Mouse (Mus musculus) spleen, postnatal 36 days (tissue): ENCODE measurements around the gene Drd4.

ENCODE experiments used
- DNase-seq, 2 experiments: peaks; one replicate each; pipeline ENCODE4 v3.0.0; 2022; ENCODE audit warnings: low spot score in 2 of 2, mixed read lengths in 1 of 2

Drd4 gene

DNA sequence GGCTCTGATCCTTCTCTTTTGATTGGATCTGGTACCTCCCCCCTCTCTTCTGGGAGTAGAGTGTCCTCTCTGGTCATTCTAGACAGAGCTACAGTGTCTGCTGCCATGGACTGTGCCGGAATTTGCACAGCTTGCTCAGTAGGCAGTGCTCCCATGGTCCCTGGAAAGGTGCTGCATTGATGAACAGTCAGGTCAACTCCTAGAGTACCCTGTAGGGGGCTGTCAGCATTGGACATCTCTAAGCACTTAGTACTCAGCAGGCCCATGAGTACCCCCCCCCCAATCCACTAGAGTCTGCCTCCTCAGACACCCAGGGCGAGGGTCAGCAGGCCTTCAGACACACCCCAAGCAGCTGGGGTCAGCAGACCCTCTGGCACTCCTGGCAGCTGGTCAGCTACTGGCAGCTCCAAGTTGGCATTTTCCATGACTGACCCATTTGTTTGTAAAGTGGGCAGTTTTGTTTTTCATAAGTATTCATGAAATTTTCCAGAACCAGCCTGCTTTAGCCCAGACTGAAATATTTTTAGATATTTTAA lies 43.3 kb downstream of the Drd4 start:
- no peak for DNase-seq

DNA sequence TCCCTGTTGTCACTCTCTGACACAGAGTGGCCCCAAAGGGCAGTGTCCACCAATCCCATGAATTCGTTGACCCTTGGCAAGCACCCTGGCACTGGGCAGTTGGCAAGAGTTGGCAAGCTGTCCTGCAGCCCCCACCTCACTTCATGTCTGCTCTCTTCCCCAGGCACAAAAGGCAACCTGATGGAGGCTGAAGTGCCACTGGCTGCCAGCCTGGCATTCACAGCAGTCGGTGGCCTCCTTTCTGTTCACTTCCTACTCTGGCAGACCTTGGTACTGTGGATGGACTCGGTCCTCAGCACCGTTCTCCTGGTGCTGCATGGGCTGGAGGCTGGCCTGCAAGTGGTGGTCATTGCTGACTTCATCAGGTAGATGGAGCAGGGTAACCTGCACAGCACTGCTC lies 43.9 kb downstream of the Drd4 start:
- no peak for DNase-seq

DNA sequence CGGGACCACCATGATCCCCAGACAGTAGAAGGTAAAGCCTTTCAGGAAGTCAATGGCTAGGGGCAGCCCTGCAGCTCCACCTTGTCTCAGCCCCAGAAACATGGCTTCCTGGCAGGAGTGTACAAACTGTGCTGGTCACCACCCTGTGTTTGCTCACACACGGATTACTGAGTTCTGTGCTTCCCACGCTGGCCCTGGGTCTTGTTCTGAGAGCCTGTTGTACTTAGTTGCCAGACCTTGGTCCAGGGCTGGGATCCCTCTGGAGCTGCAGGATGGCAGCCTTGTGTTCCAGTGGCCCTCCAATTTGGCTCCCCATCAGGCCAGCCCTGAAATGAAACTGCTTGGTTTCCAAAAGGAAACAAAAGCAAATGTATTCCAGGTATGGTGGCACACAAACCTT lies 44.5 kb downstream of the Drd4 start:
- no peak for DNase-seq

DNA sequence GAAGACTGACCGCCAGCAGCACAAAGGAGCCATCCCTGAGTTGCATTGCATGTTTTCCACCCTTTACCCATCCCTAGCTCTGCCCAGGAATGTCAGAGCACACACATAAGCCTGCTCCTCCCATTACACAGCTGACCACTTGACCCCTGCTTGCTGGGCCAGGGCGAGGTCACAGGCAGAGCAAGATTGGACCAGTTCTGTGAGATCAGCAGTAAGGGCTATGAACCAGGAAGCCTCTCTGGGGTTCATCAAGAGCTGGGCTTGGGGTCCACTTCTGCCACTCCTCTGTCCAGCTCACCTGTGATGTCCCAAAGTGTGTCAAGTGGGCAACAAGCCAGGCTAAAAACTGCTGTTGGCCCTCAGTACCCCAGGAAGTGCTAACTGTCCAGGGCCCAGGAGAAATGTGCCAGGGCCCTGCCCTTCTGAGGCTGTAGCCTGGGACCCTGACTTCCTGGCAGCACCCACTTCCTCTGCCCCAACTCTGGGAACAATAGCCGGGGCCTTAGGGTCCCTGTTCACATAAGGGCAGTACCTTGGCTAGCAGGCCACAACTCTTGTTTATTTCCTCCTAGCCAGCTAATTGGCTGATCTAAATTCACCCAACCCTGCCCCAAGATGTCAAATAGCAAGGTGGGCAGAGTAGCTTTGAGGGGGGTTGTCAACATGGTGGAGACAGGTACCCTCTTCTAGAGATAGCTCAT lies 46.1 kb downstream of the Drd4 start:
- DNase-seq, result no peak

DNA sequence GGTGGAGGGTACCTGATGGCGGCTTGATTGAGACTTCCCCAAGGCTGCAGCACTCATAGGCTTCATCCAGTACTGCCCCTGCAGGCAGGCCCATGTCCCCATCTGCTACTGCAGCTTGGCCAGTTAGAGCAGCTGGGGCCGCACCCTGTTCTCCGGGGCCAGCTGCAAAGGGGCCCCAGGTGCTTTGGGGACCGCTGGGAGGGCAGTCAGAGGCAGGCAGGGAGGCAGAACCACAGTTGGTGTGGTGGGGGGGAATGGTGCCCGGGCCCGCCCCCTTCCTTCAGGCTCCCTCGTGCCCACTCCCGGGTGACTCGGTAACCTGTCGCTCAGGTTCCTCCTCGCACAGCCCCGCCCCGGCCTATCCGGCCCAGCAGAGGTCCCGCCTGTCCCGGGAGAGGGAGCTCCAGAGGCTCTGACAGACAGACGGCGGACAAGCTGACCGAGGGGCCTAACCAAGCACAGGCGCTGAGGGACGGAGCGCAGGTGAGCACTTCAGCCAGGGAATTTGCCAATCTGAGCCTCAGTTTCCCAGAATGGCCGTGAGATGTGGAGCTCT lies 46.8 kb downstream of the Drd4 start, which contains the start of gene Eps8l2:
Gene Eps8l2 (plus strand): TSS at position 305 of the 556 bp plus-strand sequence.
- DNase-seq, result peak; percentile 32 to 36

DNA sequence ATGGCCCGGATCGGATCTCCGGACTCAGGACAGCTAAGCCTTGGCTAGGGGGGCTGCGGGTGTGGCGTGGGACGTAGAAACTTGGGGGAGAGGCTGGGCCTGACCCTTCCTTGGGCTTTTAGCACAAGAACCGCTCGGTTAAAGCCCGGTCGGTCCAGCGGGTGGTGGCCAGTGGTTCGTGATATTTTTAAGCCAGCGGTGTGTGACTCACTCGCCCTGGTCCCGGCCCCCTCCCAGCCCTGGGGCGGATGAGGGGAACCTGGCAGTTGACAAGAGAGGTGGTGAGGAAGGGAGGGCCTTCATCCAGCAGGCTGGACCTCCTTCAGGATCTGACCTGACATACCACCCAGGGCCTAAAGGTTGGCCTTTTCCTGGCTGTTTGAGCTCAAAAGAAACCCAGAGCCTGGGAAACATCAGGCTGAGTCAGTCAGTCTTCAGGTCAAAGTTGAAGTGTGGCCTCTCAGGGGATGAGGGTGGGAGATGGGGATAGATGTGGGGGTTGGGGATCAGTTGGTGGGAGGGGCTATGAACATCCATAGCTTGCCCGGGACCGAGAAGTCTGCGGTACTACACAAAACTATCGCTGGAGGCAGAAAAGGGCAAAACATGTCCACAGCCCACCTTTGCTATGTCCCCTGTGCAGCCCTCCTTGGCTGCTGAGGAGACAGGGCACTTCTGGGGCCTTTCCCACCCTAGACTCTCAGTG lies 47.6 kb downstream of the Drd4 start:
- DNase-seq, result no peak

DNA sequence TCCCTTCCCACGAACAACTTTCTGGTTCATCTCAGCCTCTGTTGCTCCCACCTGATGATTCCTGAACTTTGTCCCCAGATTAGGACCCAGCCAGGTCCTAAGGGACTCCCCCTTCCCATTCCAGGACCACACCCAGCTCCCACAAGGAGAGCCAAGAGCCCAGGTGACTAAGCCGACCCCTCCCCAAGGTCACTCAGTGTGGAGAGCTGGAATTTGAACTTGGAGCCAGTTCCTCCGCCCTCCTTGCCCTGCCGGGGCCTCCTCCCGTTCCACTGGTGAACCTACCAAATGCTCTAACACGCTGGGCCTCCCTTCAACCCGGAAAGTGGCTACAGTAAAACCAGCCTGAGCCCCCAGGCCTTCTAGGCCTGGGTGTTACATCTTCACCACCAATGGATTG lies 48.2 kb downstream of the Drd4 start:
- DNase-seq, result no peak

DNA sequence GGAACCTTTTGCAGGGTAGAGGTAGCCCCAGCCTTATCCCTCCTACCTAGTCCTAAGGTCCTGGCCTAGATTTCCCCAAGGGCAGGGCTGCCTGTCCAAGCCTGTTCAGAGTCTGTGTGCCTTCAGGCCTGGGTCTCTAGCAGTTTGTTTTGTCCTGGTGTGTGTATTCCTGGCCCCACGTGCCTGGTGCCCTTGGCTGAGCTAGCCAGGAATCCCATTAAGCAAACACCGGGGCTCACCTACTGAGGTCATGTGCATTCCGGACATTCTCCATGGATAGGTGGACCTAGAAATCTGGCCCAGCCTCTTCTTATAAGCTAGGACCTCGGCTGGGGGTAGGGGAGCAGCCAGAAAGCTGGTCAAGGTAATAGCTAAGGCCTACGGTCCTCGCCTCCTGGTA lies 48.7 kb downstream of the Drd4 start:
- no peak for DNase-seq

DNA sequence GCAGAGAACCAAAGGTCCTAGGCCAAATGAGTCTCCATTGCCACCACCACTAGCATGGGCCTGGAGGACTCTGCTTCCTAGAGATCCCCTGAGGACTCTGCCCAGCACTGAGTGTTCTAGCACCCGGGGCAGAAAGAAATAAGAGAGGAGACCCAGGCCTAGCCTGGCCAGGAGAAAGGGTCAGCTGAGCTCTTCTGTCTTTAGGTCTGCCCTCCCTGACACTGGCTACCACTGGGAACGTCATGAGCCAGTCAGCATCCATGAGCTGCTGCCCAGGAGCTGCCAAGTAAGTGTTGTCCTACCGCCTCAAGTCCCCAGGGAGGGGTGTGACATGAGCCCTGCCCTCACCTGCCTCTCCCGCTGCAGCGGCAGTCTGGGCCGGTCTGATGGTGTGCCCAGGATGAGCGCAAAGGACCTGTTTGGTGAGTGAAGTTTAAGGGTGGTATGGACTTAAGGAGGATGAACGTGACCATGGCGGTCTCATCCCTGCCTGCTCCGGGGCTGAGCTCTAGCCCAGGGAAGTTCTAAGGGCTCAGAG lies 50.0 kb downstream of the Drd4 start:
- no peak for DNase-seq

DNA sequence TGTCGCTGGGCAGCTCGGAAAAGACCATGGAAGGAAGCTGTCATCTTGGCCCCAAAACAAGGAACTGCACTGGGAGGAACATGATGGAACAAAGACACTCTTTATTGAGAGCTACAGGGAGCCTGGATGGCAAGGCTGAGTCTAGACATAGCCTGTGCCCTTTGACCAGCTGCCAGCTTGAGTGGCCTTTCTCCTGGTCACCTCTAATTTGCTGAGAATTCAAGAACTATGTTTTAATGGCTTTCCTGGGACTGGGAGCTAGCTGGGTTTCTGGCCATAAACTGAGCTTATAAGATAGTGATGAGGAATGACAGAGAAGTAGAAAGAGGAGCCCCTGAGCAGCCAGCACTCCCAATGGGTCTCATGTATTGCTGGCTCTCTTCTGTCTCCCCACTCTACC lies 51.4 kb downstream of the Drd4 start:
- no peak for DNase-seq

DNA sequence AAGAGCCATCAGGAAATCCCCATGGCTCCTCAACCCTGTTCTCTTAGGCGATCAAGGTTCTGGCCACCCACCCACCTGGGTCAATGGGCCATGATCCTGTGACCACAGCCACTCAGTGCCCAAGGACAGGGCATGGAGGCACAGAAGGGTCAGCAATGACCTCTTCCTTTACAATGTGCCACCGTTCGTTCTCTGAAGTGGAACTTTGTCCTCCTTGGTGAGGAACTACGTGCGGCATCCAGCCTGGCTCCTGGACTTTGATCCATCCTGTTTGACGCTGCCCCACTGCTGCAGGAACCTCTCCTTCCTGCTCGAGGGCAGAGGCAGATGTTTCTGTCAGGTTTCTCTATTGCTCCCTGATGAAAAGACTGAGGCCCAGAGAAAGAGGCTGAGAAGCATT lies 51.9 kb downstream of the Drd4 start:
- DNase-seq, result no peak

DNA sequence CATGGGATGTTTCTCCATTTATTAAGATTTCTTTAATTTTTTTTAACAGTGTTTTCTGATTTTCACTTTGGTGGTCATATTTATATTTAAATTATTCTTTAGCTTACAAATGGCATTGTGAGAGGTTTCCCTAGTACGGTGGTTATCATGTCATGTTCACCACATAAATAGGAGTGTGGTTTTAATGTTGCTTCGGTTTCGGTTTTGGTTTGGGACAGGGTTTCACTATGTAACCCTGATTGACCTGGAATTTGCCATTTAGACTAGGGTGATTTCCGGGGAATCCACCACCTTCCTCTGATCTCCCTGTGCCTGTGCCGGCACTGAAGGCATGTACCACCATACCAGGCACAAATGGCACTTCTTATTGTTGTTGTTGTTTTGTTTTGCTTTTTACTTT lies 53.0 kb downstream of the Drd4 start:
- DNase-seq, result no peak
